Mouse (Mus musculus) kidney, embryonic 15.5 days (tissue): ENCODE results near the gene Zfp386. TPM values are rescaled to one million over a fixed set of nuclear protein-coding genes. Genes with fewer than 3 reads are reported as not detected.
"Not testable (repeated sequence)": the region's sequence is repeated elsewhere in the genome, so short reads cannot be mapped to it uniquely, and the experiment has no call there.

Experiments
- ATAC-seq: fragments of 200-750 bp; cut with Nextera tagmentation; replicated peaks from 2 replicates; pipeline ENCODE4 v1.8.0; 2017; ENCODE audit warnings: moderate TSS enrichment; ENCODE audit not compliant: low FRiP score
- H3K27ac ChIP-seq: fragments of 300-500 bp; sonication (generic); 2 replicates; pipeline ENCODE4 v1.5.1; 2015; ENCODE audit warnings: mild to moderate bottlenecking, inconsistent platforms
- H3K27me3 ChIP-seq: fragments of 300-500 bp; sonication (generic); 2 replicates; pipeline ENCODE4 v1.6.1; 2015; ENCODE audit warnings: inconsistent platforms
- H3K36me3 ChIP-seq: fragments of 300-500 bp; sonication (generic); 2 replicates; pipeline ENCODE4 v1.6.1; 2015; ENCODE audit warnings: inconsistent platforms
- H3K4me1 ChIP-seq: fragments of 300-500 bp; sonication (generic); 2 replicates; pipeline ENCODE4 v1.6.1; 2015; ENCODE audit warnings: inconsistent platforms
- H3K4me2 ChIP-seq: fragments of 300-500 bp; sonication (generic); 2 replicates; pipeline ENCODE4 v1.6.1; 2015; ENCODE audit warnings: moderate library complexity, mild to moderate bottlenecking, inconsistent platforms
- H3K4me3 ChIP-seq: fragments of 300-500 bp; sonication (generic); replicated peaks from 2 replicates; pipeline ENCODE4 v1.5.1; 2015; ENCODE audit warnings: mild to moderate bottlenecking, inconsistent platforms
- H3K9ac ChIP-seq: fragments of 300-500 bp; sonication (generic); 2 replicates; pipeline ENCODE4 v1.6.1; 2015; ENCODE audit warnings: mild to moderate bottlenecking, inconsistent platforms
- H3K9me3 ChIP-seq: fragments of 300-500 bp; sonication (generic); replicated peaks from 2 replicates; pipeline ENCODE4 v1.6.1; 2016; ENCODE audit warnings: inconsistent platforms
- WGBS: fragments of 180-500 bp; shearing (Covaris S2); methylation state at CpG from one replicate; pipeline ENCODE4 v1.1.7; 2015; ENCODE audit warnings: mixed read lengths; 5-methylcytosine and 5-hydroxymethylcytosine counted together
- polyA plus RNA-seq: library from polyadenylated mRNA; unstranded; fragments of >200 nt; fragmentation: Nextera tagmentation; extraction: Ambion mirVana; gene quantifications from 2 replicates; pipeline ENCODE4 v1.2.1, GENCODE M21; 2015

Zfp386 gene
- 48.1 and 48.8 TPM in 2 replicates for polyA plus RNA-seq

GRCm38 (mm10) chr12:116047440-116048377, at the start of gene Zfp386:
Gene Zfp386, plus strand, starts transcription at chr12:116047724.
- ATAC-seq, result peak; percentile 100
- WGBS, result 1% methylated on average over 55 of the region's 55 CpGs
- peak within 1 kb of the TSS; percentile 65 for H3K4me3 ChIP-seq

GRCm38 (mm10) chr12:115999784-116000183, 47.7 kb upstream of the Zfp386 start:
- H3K9ac ChIP-seq, H3K27me3 ChIP-seq, H3K36me3 ChIP-seq, H3K4me3 ChIP-seq, H3K27ac ChIP-seq, H3K4me1 ChIP-seq, H3K9me3 ChIP-seq, ATAC-seq, H3K4me2 ChIP-seq: not testable (repeated sequence)
- 79% methylated on average over 3 of the region's 3 CpGs for WGBS

More at GRCm38 (mm10) chr12:116047440-116048377, at the start of gene Zfp386:
- H3K9ac ChIP-seq, result peak within 1 kb of the TSS; percentile 88
- peaks cover 14% of the 10 kb centered on the region for H3K4me1 ChIP-seq
- H3K27ac ChIP-seq, result peak within 1 kb of the TSS; percentile 96
- peak within 1 kb of the TSS; percentile 72 for H3K4me2 ChIP-seq
- H3K27me3 ChIP-seq, result no peaks in the 10 kb centered on the region
- no peaks in the 10 kb centered on the region for H3K9me3 ChIP-seq
- H3K36me3 ChIP-seq, result peaks cover 19% of the 10 kb centered on the region; the same call in 1 of the 2 replicates

GRCm38 (mm10) chr12:116002946-116003345, 44.6 kb upstream of the Zfp386 start:
- not testable (repeated sequence) for H3K4me1 ChIP-seq, H3K27ac ChIP-seq, H3K9me3 ChIP-seq, H3K4me3 ChIP-seq, H3K27me3 ChIP-seq, ATAC-seq, H3K9ac ChIP-seq, H3K4me2 ChIP-seq, H3K36me3 ChIP-seq
- 81% methylated on average over 1 of the region's 1 CpGs for WGBS

GRCm38 (mm10) chr12:116010812-116011211, 36.7 kb upstream of the Zfp386 start:
- no peak overlapping the region for H3K4me2 ChIP-seq
- H3K9me3 ChIP-seq, result no peaks in the 10 kb centered on the region; the same call in 1 of the 2 replicates
- no peaks in the 10 kb centered on the region for H3K4me1 ChIP-seq
- H3K4me3 ChIP-seq, result no peak overlapping the region
- no peaks in the 10 kb centered on the region for H3K27me3 ChIP-seq
- no peak for ATAC-seq
- 90% methylated on average over 2 of the region's 2 CpGs for WGBS
- H3K27ac ChIP-seq, result no peak overlapping the region
- H3K9ac ChIP-seq, result no peak overlapping the region
- H3K36me3 ChIP-seq, result no peaks in the 10 kb centered on the region

GRCm38 (mm10) chr12:116028095-116028494, 19.4 kb upstream of the Zfp386 start:
- Histone ChIP-seq H3K9ac (no peak overlapping the region), H3K27ac (no peak overlapping the region), H3K4me3 (no peak overlapping the region), H3K9me3 (no peaks in the 10 kb centered on the region), H3K4me2 (no peak overlapping the region), H3K36me3 (no peaks in the 10 kb centered on the region), H3K27me3 (no peaks in the 10 kb centered on the region), H3K4me1 (no peaks in the 10 kb centered on the region)
- no peak for ATAC-seq
- WGBS, result 53% methylated on average over 2 of the region's 2 CpGs

GRCm38 (mm10) chr12:116035346-116035745, 12.2 kb upstream of the Zfp386 start:
- H3K9me3 ChIP-seq, result no peaks in the 10 kb centered on the region
- no peaks in the 10 kb centered on the region for H3K27me3 ChIP-seq
- H3K9ac ChIP-seq, result no peak overlapping the region
- no peak overlapping the region for H3K4me2 ChIP-seq
- no peaks in the 10 kb centered on the region for H3K36me3 ChIP-seq
- no peak overlapping the region for H3K27ac ChIP-seq
- H3K4me1 ChIP-seq, result no peaks in the 10 kb centered on the region
- WGBS, result 67% methylated on average over 5 of the region's 5 CpGs
- no peak overlapping the region for H3K4me3 ChIP-seq
- no peak for ATAC-seq

- WGBS, result 86% methylated on average over 5 of the region's 5 CpGs
- peaks cover 1% of the 10 kb centered on the region; the same call in 1 of the 2 replicates for H3K36me3 ChIP-seq
- H3K9ac ChIP-seq, result no peak overlapping the region
- no peak for ATAC-seq
- H3K4me1 ChIP-seq, result peaks cover 14% of the 10 kb centered on the region
- H3K4me2 ChIP-seq, result no peak overlapping the region
- H3K4me3 ChIP-seq, result no peak overlapping the region
- no peaks in the 10 kb centered on the region for H3K27me3 ChIP-seq
- no peak overlapping the region for H3K27ac ChIP-seq
- H3K9me3 ChIP-seq, result no peaks in the 10 kb centered on the region
Measured at GRCm38 (mm10) chr12:116044785-116045184, 2.7 kb upstream of the Zfp386 start.

GRCm38 (mm10) chr12:116048766-116049165, 1.2 kb downstream of the Zfp386 start:
- Histone ChIP-seq H3K4me2 (peak overlapping the region; percentile 72), H3K27ac (no peak overlapping the region), H3K4me3 (peak overlapping the region; percentile 65), H3K9ac (peak overlapping the region; percentile 88), H3K27me3 (no peaks in the 10 kb centered on the region), H3K4me1 (peaks cover 14% of the 10 kb centered on the region), H3K36me3 (peaks cover 22% of the 10 kb centered on the region; the same call in 1 of the 2 replicates), H3K9me3 (no peaks in the 10 kb centered on the region)
- no peak for ATAC-seq
- 58% methylated on average over 7 of the region's 7 CpGs for WGBS

GRCm38 (mm10) chr12:116049236-116049635, 1.7 kb downstream of the Zfp386 start:
- Histone ChIP-seq H3K27ac (no peak overlapping the region), H3K9ac (no peak overlapping the region), H3K9me3 (no peaks in the 10 kb centered on the region), H3K27me3 (no peaks in the 10 kb centered on the region), H3K36me3 (peaks cover 25% of the 10 kb centered on the region), H3K4me1 (peaks cover 14% of the 10 kb centered on the region), H3K4me3 (peak overlapping the region; percentile 65; the same call in 1 of the 2 replicates), H3K4me2 (peak overlapping the region; percentile 72)
- 75% methylated on average over 3 of the region's 3 CpGs for WGBS
- ATAC-seq, result no peak

GRCm38 (mm10) chr12:116049701-116050100, 2.2 kb downstream of the Zfp386 start:
- Histone ChIP-seq H3K9ac (no peak overlapping the region), H3K4me3 (no peak overlapping the region), H3K4me2 (peak overlapping the region; percentile 72), H3K9me3 (no peaks in the 10 kb centered on the region), H3K36me3 (peaks cover 30% of the 10 kb centered on the region), H3K27ac (no peak overlapping the region), H3K4me1 (peaks cover 14% of the 10 kb centered on the region), H3K27me3 (no peaks in the 10 kb centered on the region)
- 84% methylated on average over 6 of the region's 6 CpGs for WGBS
- no peak for ATAC-seq

- H3K4me1 ChIP-seq, result peaks cover 4% of the 10 kb centered on the region
- ATAC-seq, result no peak
- H3K9ac ChIP-seq, result no peak overlapping the region
- no peaks in the 10 kb centered on the region for H3K27me3 ChIP-seq
- no peak overlapping the region for H3K27ac ChIP-seq
- no peak overlapping the region for H3K4me3 ChIP-seq
- H3K9me3 ChIP-seq, result peaks cover 10% of the 10 kb centered on the region
- WGBS, result 89% methylated on average over 8 of the region's 8 CpGs
- H3K4me2 ChIP-seq, result no peak overlapping the region
- peaks cover 69% of the 10 kb centered on the region for H3K36me3 ChIP-seq
Measured at GRCm38 (mm10) chr12:116054342-116054741, 6.8 kb downstream of the Zfp386 start.

- ATAC-seq, result no peak
- Histone ChIP-seq H3K4me2 (no peak overlapping the region), H3K36me3 (peaks cover 71% of the 10 kb centered on the region), H3K9ac (no peak overlapping the region), H3K4me1 (no peaks in the 10 kb centered on the region), H3K27me3 (no peaks in the 10 kb centered on the region), H3K9me3 (peaks cover 24% of the 10 kb centered on the region), H3K4me3 (no peak overlapping the region), H3K27ac (no peak overlapping the region)
- 96% methylated on average over 3 of the region's 3 CpGs for WGBS
Measured at GRCm38 (mm10) chr12:116056112-116056511, 8.6 kb downstream of the Zfp386 start.
